Mouse (Mus musculus): Measurements from ENCODE around the gene Brsk1. TPM values are rescaled to one million over a fixed set of nuclear protein-coding genes. Genes with fewer than 3 reads are reported as not detected.
A peak's percentile ranks its signal among the peaks of the same experiment; 100 is the strongest.

Gene Brsk1
- polyA plus RNA-seq, 1 experiment from 2014 or later: 2.8 TPM

GRCm38 (mm10) chr7:4670655-4671255 lies 19.6 kb upstream of the Brsk1 start:
- H3K27me3 ChIP-seq: no peaks in the 10 kb centered on the region
- 88% methylated on average over 8 of the region's 8 CpGs for WGBS
- no peaks in the 10 kb centered on the region for H3K4me1 ChIP-seq
- H3K9ac ChIP-seq: no peak overlapping the region
- H3K36me3 ChIP-seq: peaks cover 70% of the 10 kb centered on the region
- no peaks in the 10 kb centered on the region for H3K9me3 ChIP-seq
- ATAC-seq (ENCODE audit: insufficient number of reproducible peaks, insufficient read depth, low FRiP score, low TSS enrichment): no peak
- H3K4me3 ChIP-seq: no peak overlapping the region
- H3K27ac ChIP-seq: no peak overlapping the region
- H3K4me2 ChIP-seq (replicated peaks): no peak overlapping the region

- ATAC-seq (ENCODE audit: insufficient number of reproducible peaks, insufficient read depth, low FRiP score, low TSS enrichment): no peak
- no peaks in the 10 kb centered on the region for H3K9me3 ChIP-seq
- H3K9ac ChIP-seq: no peak overlapping the region
- no peak overlapping the region for H3K4me2 ChIP-seq (replicated peaks)
- H3K27ac ChIP-seq: no peak overlapping the region
- H3K4me1 ChIP-seq: no peaks in the 10 kb centered on the region
- 43% methylated on average over 4 of the region's 4 CpGs for WGBS
- peaks cover 67% of the 10 kb centered on the region for H3K36me3 ChIP-seq
- no peak overlapping the region for H3K4me3 ChIP-seq
- no peaks in the 10 kb centered on the region for H3K27me3 ChIP-seq
Observed at GRCm38 (mm10) chr7:4671956-4672355, 18.4 kb upstream of the Brsk1 start.

GRCm38 (mm10) chr7:4674114-4674731 lies 16.2 kb upstream of the Brsk1 start:
- no peak for ATAC-seq (ENCODE audit: insufficient number of reproducible peaks, insufficient read depth, low FRiP score, low TSS enrichment)
- no peak overlapping the region for H3K4me3 ChIP-seq
- H3K27ac ChIP-seq: no peak overlapping the region
- no peak overlapping the region for H3K9ac ChIP-seq
- 93% methylated on average over 12 of the region's 12 CpGs for WGBS
- H3K27me3 ChIP-seq: no peaks in the 10 kb centered on the region
- no peaks in the 10 kb centered on the region for H3K9me3 ChIP-seq
- no peak overlapping the region for H3K4me2 ChIP-seq (replicated peaks)
- H3K4me1 ChIP-seq: no peaks in the 10 kb centered on the region
- peaks cover 56% of the 10 kb centered on the region for H3K36me3 ChIP-seq

GRCm38 (mm10) chr7:4675200-4675599 lies 15.2 kb upstream of the Brsk1 start:
- H3K36me3 ChIP-seq: peaks cover 56% of the 10 kb centered on the region

GRCm38 (mm10) chr7:4683307-4683706 lies 7.1 kb upstream of the Brsk1 start:
- no peak overlapping the region for H3K4me2 ChIP-seq (replicated peaks)
- no peak for ATAC-seq (ENCODE audit: insufficient number of reproducible peaks, insufficient read depth, low FRiP score, low TSS enrichment)
- 81% methylated on average over 5 of the region's 5 CpGs for WGBS
- no peaks in the 10 kb centered on the region for H3K9me3 ChIP-seq
- no peak overlapping the region for H3K27ac ChIP-seq
- no peaks in the 10 kb centered on the region for H3K27me3 ChIP-seq
- peaks cover 6% of the 10 kb centered on the region for H3K4me1 ChIP-seq
- no peak overlapping the region for H3K4me3 ChIP-seq
- peaks cover 19% of the 10 kb centered on the region for H3K36me3 ChIP-seq
- no peak overlapping the region for H3K9ac ChIP-seq

More at GRCm38 (mm10) chr7:4675200-4675599, 15.2 kb upstream of the Brsk1 start:
- no peak overlapping the region for H3K9ac ChIP-seq
- no peak overlapping the region for H3K4me2 ChIP-seq (replicated peaks)
- 80% methylated on average over 7 of the region's 7 CpGs for WGBS
- no peak overlapping the region for H3K27ac ChIP-seq
- no peaks in the 10 kb centered on the region for H3K4me1 ChIP-seq
- no peaks in the 10 kb centered on the region for H3K9me3 ChIP-seq
- no peak overlapping the region for H3K4me3 ChIP-seq
- ATAC-seq (ENCODE audit: insufficient number of reproducible peaks, insufficient read depth, low FRiP score, low TSS enrichment): no peak
- H3K27me3 ChIP-seq: no peaks in the 10 kb centered on the region

- Histone ChIP-seq H3K4me3 (peak overlapping the region; percentile 83), H3K4me2 (replicated peaks) (peak overlapping the region; percentile 97), H3K9ac (peak overlapping the region; percentile 58), H3K27me3 (no peaks in the 10 kb centered on the region), H3K4me1 (peaks cover 6% of the 10 kb centered on the region), H3K27ac (no peak overlapping the region), H3K9me3 (no peaks in the 10 kb centered on the region), H3K36me3 (peaks cover 19% of the 10 kb centered on the region)
- ATAC-seq (ENCODE audit: insufficient number of reproducible peaks, insufficient read depth, low FRiP score, low TSS enrichment): no peak
- WGBS: under 1% methylated on average over 13 of the region's 13 CpGs
Observed at GRCm38 (mm10) chr7:4684203-4684602, 6.2 kb upstream of the Brsk1 start.

- Histone ChIP-seq H3K9me3 (no peaks in the 10 kb centered on the region), H3K36me3 (peaks cover 17% of the 10 kb centered on the region), H3K4me2 (replicated peaks) (peak within 1 kb of the TSS; percentile 97), H3K9ac (peak within 1 kb of the TSS; percentile 58), H3K27me3 (no peaks in the 10 kb centered on the region), H3K27ac (peak within 1 kb of the TSS; percentile 70), H3K4me1 (peaks cover 6% of the 10 kb centered on the region), H3K4me3 (peak within 1 kb of the TSS; percentile 83)
- under 1% methylated on average over 32 of the region's 32 CpGs for WGBS
- ATAC-seq (ENCODE audit: insufficient number of reproducible peaks, insufficient read depth, low FRiP score, low TSS enrichment): peak; percentile 99
Observed at GRCm38 (mm10) chr7:4684632-4685417, 5.6 kb upstream of the Brsk1 start, which contains the start of gene Hspbp1. TSS of gene Hspbp1 (minus strand) at chr7:4685068.

GRCm38 (mm10) chr7:4690951-4691653 lies 698 bp downstream of the Brsk1 start:
- ATAC-seq (ENCODE audit: insufficient number of reproducible peaks, insufficient read depth, low FRiP score, low TSS enrichment): peak; percentile 41
- H3K9me3 ChIP-seq: no peaks in the 10 kb centered on the region
- WGBS: 8% methylated on average over 15 of the region's 35 CpGs
- H3K4me1 ChIP-seq: peaks cover 6% of the 10 kb centered on the region
- peak overlapping the region; percentile 80 for H3K4me2 ChIP-seq (replicated peaks)
- H3K36me3 ChIP-seq: peaks cover 35% of the 10 kb centered on the region
- peak overlapping the region; percentile 95 for H3K27ac ChIP-seq
- peak overlapping the region; percentile 100 for H3K9ac ChIP-seq
- peak overlapping the region; percentile 99 for H3K4me3 ChIP-seq
- no peaks in the 10 kb centered on the region for H3K27me3 ChIP-seq

- Histone ChIP-seq H3K27me3 (no peaks in the 10 kb centered on the region), H3K9me3 (no peaks in the 10 kb centered on the region), H3K4me1 (peaks cover 6% of the 10 kb centered on the region), H3K36me3 (peaks cover 48% of the 10 kb centered on the region), H3K4me3 (no peak overlapping the region), H3K4me2 (replicated peaks) (no peak overlapping the region), H3K9ac (no peak overlapping the region), H3K27ac (no peak overlapping the region)
- ATAC-seq (ENCODE audit: insufficient number of reproducible peaks, insufficient read depth, low FRiP score, low TSS enrichment): no peak
- 91% methylated on average over 6 of the region's 6 CpGs for WGBS
Observed at GRCm38 (mm10) chr7:4693004-4693403, 2.6 kb downstream of the Brsk1 start.

GRCm38 (mm10) chr7:4702334-4702733 lies 11.9 kb downstream of the Brsk1 start:
- Histone ChIP-seq H3K36me3 (peaks cover 67% of the 10 kb centered on the region), H3K27me3 (no peaks in the 10 kb centered on the region)
- no peak for ATAC-seq (ENCODE audit: insufficient number of reproducible peaks, insufficient read depth, low FRiP score, low TSS enrichment)

GRCm38 (mm10) chr7:4703195-4703594 lies 12.8 kb downstream of the Brsk1 start:
- Histone ChIP-seq H3K27ac (no peak overlapping the region), H3K4me1 (peaks cover 9% of the 10 kb centered on the region; the same call in 1 of the 2 replicates), H3K4me2 (replicated peaks) (no peak overlapping the region), H3K9ac (no peak overlapping the region), H3K9me3 (no peaks in the 10 kb centered on the region), H3K4me3 (no peak overlapping the region), H3K36me3 (peaks cover 71% of the 10 kb centered on the region), H3K27me3 (no peaks in the 10 kb centered on the region)
- no peak for ATAC-seq (ENCODE audit: insufficient number of reproducible peaks, insufficient read depth, low FRiP score, low TSS enrichment)
- 95% methylated on average over 7 of the region's 7 CpGs for WGBS

More at GRCm38 (mm10) chr7:4702334-4702733, 11.9 kb downstream of the Brsk1 start:
- 29% methylated on average over 8 of the region's 8 CpGs for WGBS
- Histone ChIP-seq H3K9ac (no peak overlapping the region), H3K4me1 (peaks cover 9% of the 10 kb centered on the region; the same call in 1 of the 2 replicates), H3K4me3 (no peak overlapping the region), H3K27ac (no peak overlapping the region), H3K9me3 (no peaks in the 10 kb centered on the region), H3K4me2 (replicated peaks) (no peak overlapping the region)
